Mouse (Mus musculus) CH12.LX (cell line): ENCODE measurements around the gene Col5a1. TPM values are rescaled to one million over a fixed set of nuclear protein-coding genes. Genes with fewer than 3 reads are reported as not detected.

Experiments used
- DNase-seq: peaks from one replicate; pipeline ENCODE4 v3.0.0-alpha.2; 2013; ENCODE audit errors: extremely low read depth
- H3K27ac ChIP-seq: 2 replicates; pipeline ENCODE4 v1.5.1; 2012; ENCODE audit warnings: low read depth, mild to moderate bottlenecking, control low read depth, moderate library complexity; ENCODE audit not compliant: insufficient read depth
- H3K27me3 ChIP-seq: replicated peaks from 2 replicates; pipeline ENCODE3; 2012; ENCODE audit warnings: inconsistent platforms
- H3K36me3 ChIP-seq, 2 experiments: replicated peaks in 1 of 2; 2 replicates each; pipeline versions ENCODE3 to v1.6.1; 2012; ENCODE audit warnings: inconsistent platforms in 1 of 2, low read length in 1 of 2, mild to moderate bottlenecking in 1 of 2, mixed read lengths in 1 of 2, moderate library complexity in 1 of 2; ENCODE audit not compliant: control insufficient read depth in 1 of 2, insufficient read depth in 1 of 2
- H3K4me1 ChIP-seq, 2 experiments: 2 replicates each; pipeline ENCODE4 v1.6.1; 2012; ENCODE audit warnings: inconsistent platforms in 1 of 2, moderate library complexity in 1 of 2; ENCODE audit not compliant: insufficient read depth in 2 of 2, control insufficient read depth in 1 of 2
- H3K4me2 ChIP-seq: 2 replicates; pipeline ENCODE4 v1.6.1; 2012; ENCODE audit warnings: low read depth, mild to moderate bottlenecking, control low read depth; ENCODE audit not compliant: poor library complexity, insufficient read depth, severe bottlenecking
- H3K4me3 ChIP-seq, 3 experiments: fragments of 150-350 bp in 1 of 3; sonication (generic) in 1 of 3; replicated peaks in 1 of 3; 2 replicates each; pipeline versions ENCODE3 to v1.5.1; 2011 to 2012; ENCODE audit warnings: low read depth in 2 of 3, low read length in 2 of 3, mild to moderate bottlenecking in 2 of 3, moderate library complexity in 2 of 3, control low read depth in 1 of 3, improper control_type of control experiment in 1 of 3, inconsistent platforms in 1 of 3, mixed read lengths in 1 of 3; ENCODE audit not compliant: poor library complexity in 1 of 3
- H3K79me2 ChIP-seq: replicated peaks from 2 replicates; pipeline ENCODE4 v1.6.1; 2012; ENCODE audit warnings: mild to moderate bottlenecking, moderate library complexity; ENCODE audit not compliant: control insufficient read depth, poor library complexity, insufficient read depth, severe bottlenecking; ENCODE audit errors: extremely low read depth
- H3K9ac ChIP-seq: 2 replicates; pipeline ENCODE4 v1.6.1; 2012; ENCODE audit warnings: low read depth, mild to moderate bottlenecking, control low read depth, moderate library complexity; ENCODE audit not compliant: insufficient read depth
- H3K9me3 ChIP-seq: replicated peaks from 2 replicates; pipeline ENCODE3; 2012; ENCODE audit warnings: low read length, inconsistent platforms, mixed read lengths
- BHLHE40 ChIP-seq: IDR thresholded peaks from 2 replicates; pipeline ENCODE4 v1.6.1; 2011; ENCODE audit warnings: mild to moderate bottlenecking, low read depth, low read length, improper control_type of control experiment
- CHD1 ChIP-seq: IDR thresholded peaks from 2 replicates; pipeline ENCODE4 v1.6.1; 2012; ENCODE audit warnings: low read depth, low read length, improper control_type of control experiment, inconsistent platforms
- CTCF ChIP-seq, 2 experiments: IDR thresholded peaks in 1 of 2; conservative IDR thresholded peaks in 1 of 2; 2 replicates each; pipeline ENCODE4 v1.5.1; 2011 to 2012; ENCODE audit warnings: low read depth in 2 of 2, low read length in 2 of 2, improper control_type of control experiment in 1 of 2, inconsistent platforms in 1 of 2, mild to moderate bottlenecking in 1 of 2, moderate library complexity in 1 of 2
- ELF1 ChIP-seq: IDR thresholded peaks from 2 replicates; pipeline ENCODE4 v1.6.1; 2014; ENCODE audit warnings: low read depth, mild to moderate bottlenecking, inconsistent platforms, low read length, improper control_type of control experiment
- EP300 ChIP-seq: IDR thresholded peaks from 2 replicates; pipeline ENCODE4 v1.6.1; 2011; ENCODE audit warnings: low read length, improper control_type of control experiment
- ETS1 ChIP-seq: conservative IDR thresholded peaks from 2 replicates; pipeline ENCODE4 v1.6.1; 2012; ENCODE audit warnings: low read depth, mild to moderate bottlenecking, inconsistent platforms, low read length, improper control_type of control experiment, moderate library complexity
- GABPA ChIP-seq: IDR thresholded peaks from 2 replicates; pipeline ENCODE4 v1.6.1; 2012; ENCODE audit warnings: low read depth, low read length, improper control_type of control experiment, inconsistent platforms; ENCODE audit not compliant: insufficient replicate concordance
- MAFK ChIP-seq: IDR thresholded peaks from 2 replicates; pipeline ENCODE4 v1.6.1; 2011; ENCODE audit warnings: low read length, improper control_type of control experiment; ENCODE audit not compliant: insufficient replicate concordance
- MAZ ChIP-seq: IDR thresholded peaks from 2 replicates; pipeline ENCODE4 v1.6.1; 2012; ENCODE audit warnings: low read depth, mild to moderate bottlenecking, inconsistent platforms, low read length, improper control_type of control experiment, moderate library complexity
- MXI1 ChIP-seq: IDR thresholded peaks from 2 replicates; pipeline ENCODE4 v1.6.1; 2011; ENCODE audit warnings: mild to moderate bottlenecking, low read depth, low read length, improper control_type of control experiment
- MYC ChIP-seq: IDR thresholded peaks from 2 replicates; pipeline ENCODE4 v1.6.1; 2011; ENCODE audit warnings: low read depth, mild to moderate bottlenecking, improper control_type of control experiment, low read length
- NELFE ChIP-seq: IDR thresholded peaks from 2 replicates; pipeline ENCODE4 v1.6.1; 2011; ENCODE audit warnings: low read depth, low read length, improper control_type of control experiment
- POLR2AphosphoS2 ChIP-seq: IDR thresholded peaks from 2 replicates; pipeline ENCODE4 v1.6.1; 2011; ENCODE audit warnings: low read depth, low read length, improper control_type of control experiment
- RCOR1 ChIP-seq: conservative IDR thresholded peaks from 2 replicates; pipeline ENCODE4 v1.6.1; 2012; ENCODE audit warnings: low read depth, mild to moderate bottlenecking, inconsistent platforms, low read length, improper control_type of control experiment
- SMC3 ChIP-seq: IDR thresholded peaks from 2 replicates; pipeline ENCODE4 v1.6.1; 2011; ENCODE audit warnings: low read depth, low read length, improper control_type of control experiment
- TBP ChIP-seq: conservative IDR thresholded peaks from 2 replicates; pipeline ENCODE4 v1.6.1; 2011; ENCODE audit warnings: low read depth, low read length, improper control_type of control experiment
- TCF12 ChIP-seq: IDR thresholded peaks from 2 replicates; pipeline ENCODE4 v1.6.1; 2014; ENCODE audit warnings: low read depth, mild to moderate bottlenecking, inconsistent platforms, low read length, improper control_type of control experiment
- USF1 ChIP-seq: IDR thresholded peaks from 2 replicates; pipeline ENCODE4 v1.6.1; 2014; ENCODE audit warnings: low read depth, mild to moderate bottlenecking, inconsistent platforms, low read length, improper control_type of control experiment
- USF2 ChIP-seq: conservative IDR thresholded peaks from 2 replicates; pipeline ENCODE4 v1.6.1; 2011; ENCODE audit warnings: low read depth, low read length, improper control_type of control experiment
- ZMIZ1 ChIP-seq: IDR thresholded peaks from 2 replicates; pipeline ENCODE4 v1.6.1; 2012; ENCODE audit warnings: low read depth, mild to moderate bottlenecking, inconsistent platforms, low read length, improper control_type of control experiment
- dilution Hi-C: fragments of 300-500 bp; cut with MboI; formaldehyde crosslinking; loops from 2 replicates; pipeline ENCODE4 v1.14.3; 2020; ENCODE audit warnings: low sequenced_read_pairs; ENCODE audit not compliant: extremely low pct_unique_long_range_greater_than_20kb, extremely low pct_ligation_motif_present
- in situ Hi-C: fragments of 300-500 bp; cut with MboI; formaldehyde crosslinking; loops from 3 replicates; pipeline ENCODE4 v1.14.3; 2019; ENCODE audit warnings: low sequenced_read_pairs, low pct_ligation_motif_present, low pct_unique_long_range_greater_than_20kb, mixed read lengths
- polyA plus RNA-seq: library from polyadenylated mRNA; unstranded; fragments of >175 nt; gene quantifications from 2 replicates; pipeline ENCODE4 v1.2.1, GENCODE M21; 2012; ENCODE audit warnings: low read depth; ENCODE audit not compliant: insufficient read length
- total RNA-seq, 2 experiments: library from RNA; depleted of rRNA; stranded (reverse); fragments of 300-350 nt in 1 of 2; fragments of >200 nt in 1 of 2; gene quantifications; 2 replicates each; pipeline ENCODE4 v1.2.3; 2012 to 2014

The Col5a1 gene
- total and polyA plus RNA-seq, 3 experiments, result 0.04 TPM; not detected in 2

DNA sequence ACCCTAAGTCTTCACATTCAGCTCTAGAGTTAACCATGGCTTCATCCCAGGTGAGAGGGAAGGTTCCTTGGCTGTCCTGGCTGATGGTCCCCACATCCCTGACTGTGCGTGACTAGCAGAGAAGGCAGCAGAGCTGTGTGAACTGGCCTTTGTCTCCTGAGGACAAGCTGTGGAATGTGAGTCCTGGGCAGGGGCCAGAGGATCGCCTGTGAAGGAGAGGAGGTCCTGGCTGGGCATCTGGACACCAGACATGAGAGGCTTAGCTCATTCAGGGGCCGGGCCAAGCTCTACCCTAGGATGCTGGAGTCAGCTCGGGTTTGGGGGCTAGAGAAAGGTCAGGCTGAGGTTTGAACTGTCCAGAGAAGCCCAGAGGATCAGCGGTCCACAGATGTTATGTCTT lies 39.2 kb upstream of the Col5a1 start:
- H3K4me1 ChIP-seq, result no peaks in the 10 kb centered on the region
- in situ Hi-C loops (no loop called here), dilution Hi-C loops (no loop called here)
- DNase-seq, result no peak
- H3K4me3 ChIP-seq, result no peak overlapping the region
- H3K36me3 ChIP-seq, result no peaks in the 10 kb centered on the region
- no peaks in the 10 kb centered on the region for H3K9me3 ChIP-seq
- no peak for TF ChIP-seq CHD1
- no peak for TF ChIP-seq EP300
- TF ChIP-seq ETS1, result no peak
- no peak for TF ChIP-seq SMC3
- no peak for TF ChIP-seq CTCF (conservative IDR thresholded peaks at IDR 0.05 in 1 of 2, IDR thresholded peaks at IDR 0.05 in 1 of 2; ENCODE audit: low read depth in 2 of 2, low read length in 2 of 2)
- TF ChIP-seq MAZ, result no peak
- no peak for TF ChIP-seq MYC
- H3K27me3 ChIP-seq, result peaks cover 87% of the 10 kb centered on the region
- no peak overlapping the region for H3K27ac ChIP-seq
- no peak overlapping the region for H3K9ac ChIP-seq
- no peak overlapping the region for H3K4me2 ChIP-seq
- no peaks in the 10 kb centered on the region for H3K79me2 ChIP-seq

- no peak for DNase-seq
- Histone ChIP-seq H3K27ac (no peak overlapping the region), H3K36me3 (no peaks in the 10 kb centered on the region), H3K4me2 (no peak overlapping the region), H3K27me3 (peaks cover 87% of the 10 kb centered on the region), H3K9ac (no peak overlapping the region), H3K4me1 (no peaks in the 10 kb centered on the region), H3K79me2 (no peaks in the 10 kb centered on the region), H3K4me3 (no peak overlapping the region), H3K9me3 (no peaks in the 10 kb centered on the region)
- no peak for TF ChIP-seq RCOR1
- dilution Hi-C loops (no loop called here), in situ Hi-C loops (no loop called here)
Observed at GRCm38 (mm10) chr2:27847851-27848435, 38.3 kb upstream of the Col5a1 start.

GRCm38 (mm10) chr2:27848466-27848865 lies 37.8 kb upstream of the Col5a1 start:
- Histone ChIP-seq H3K9ac (no peak overlapping the region), H3K4me3 (no peak overlapping the region), H3K27ac (no peak overlapping the region), H3K4me1 (no peaks in the 10 kb centered on the region), H3K79me2 (no peaks in the 10 kb centered on the region), H3K27me3 (peaks cover 85% of the 10 kb centered on the region), H3K4me2 (no peak overlapping the region), H3K9me3 (no peaks in the 10 kb centered on the region), H3K36me3 (no peaks in the 10 kb centered on the region)
- DNase-seq, result no peak
- dilution Hi-C loops (no loop called here), in situ Hi-C loops (no loop called here)
- no peak for TF ChIP-seq CTCF (conservative IDR thresholded peaks at IDR 0.05 in 1 of 2, IDR thresholded peaks at IDR 0.05 in 1 of 2; ENCODE audit: low read depth in 2 of 2, low read length in 2 of 2)
- no peak for TF ChIP-seq ELF1
- no peak for TF ChIP-seq USF2
- no peak for TF ChIP-seq GABPA
- no peak for TF ChIP-seq MXI1
- TF ChIP-seq USF1, result no peak
- no peak for TF ChIP-seq ZMIZ1
- no peak for TF ChIP-seq SMC3
- no peak for TF ChIP-seq TCF12
- no peak for TF ChIP-seq EP300
- no peak for TF ChIP-seq MAZ
- no peak for TF ChIP-seq TBP
- TF ChIP-seq BHLHE40, result no peak
- no peak for TF ChIP-seq NELFE
- no peak for TF ChIP-seq POLR2AphosphoS2
- TF ChIP-seq MAFK, result no peak
